Mouse (Mus musculus): ENCODE measurements around the gene Iqca.

- TF ChIP-seq CTCF (IDR thresholded peaks at IDR 0.05; ENCODE audit: borderline replicate concordance, extremely low read depth, insufficient read depth, insufficient read length) (no peak), POLR2A (IDR thresholded peaks at IDR 0.05; ENCODE audit: borderline replicate concordance, extremely low read depth, insufficient read depth, insufficient read length, poor library complexity, severe bottlenecking) (no peak)
Observed at GRCm38 (mm10) chr1:90111198-90111839, 41.9 kb downstream of the Iqca start.

Measured in brain, embryonic 14.5 days (tissue).